Mouse (Mus musculus): ENCODE data around the gene Ctsh. TPM values are rescaled to one million over a fixed set of nuclear protein-coding genes. Genes with fewer than 3 reads are reported as not detected.

Ctsh gene
- polyA plus RNA-seq (2014; fragmentation: Illumina TruSeq; extraction: RNeasy Lipid Tissue Mini Kit (QIAGEN cat#74804); ENCODE audit: low read depth, low replicate concordance): 214 TPM

DNA sequence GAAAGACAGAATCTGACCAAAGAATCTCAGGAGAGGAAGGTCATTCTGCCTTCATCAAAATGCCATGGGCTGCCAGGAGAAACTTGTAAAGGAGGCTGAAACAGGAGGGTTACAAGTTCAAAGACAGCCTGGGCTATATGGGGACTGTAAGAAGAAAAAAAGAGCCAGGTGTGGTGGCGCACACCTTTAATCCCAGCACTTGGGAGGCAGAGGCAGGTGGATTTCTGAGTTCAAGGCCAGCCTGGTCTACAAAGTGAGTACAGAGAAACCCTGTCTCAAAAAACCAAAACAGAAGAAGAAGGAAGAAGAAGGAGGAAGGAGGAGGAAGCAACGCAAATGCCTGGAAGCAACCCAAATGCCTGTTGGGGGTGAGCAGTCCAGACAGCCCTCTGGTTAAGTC, at the start of gene Ctsh:
Ctsh (plus strand) TSS at position 301 of the 400 bp plus-strand sequence.

DNA sequence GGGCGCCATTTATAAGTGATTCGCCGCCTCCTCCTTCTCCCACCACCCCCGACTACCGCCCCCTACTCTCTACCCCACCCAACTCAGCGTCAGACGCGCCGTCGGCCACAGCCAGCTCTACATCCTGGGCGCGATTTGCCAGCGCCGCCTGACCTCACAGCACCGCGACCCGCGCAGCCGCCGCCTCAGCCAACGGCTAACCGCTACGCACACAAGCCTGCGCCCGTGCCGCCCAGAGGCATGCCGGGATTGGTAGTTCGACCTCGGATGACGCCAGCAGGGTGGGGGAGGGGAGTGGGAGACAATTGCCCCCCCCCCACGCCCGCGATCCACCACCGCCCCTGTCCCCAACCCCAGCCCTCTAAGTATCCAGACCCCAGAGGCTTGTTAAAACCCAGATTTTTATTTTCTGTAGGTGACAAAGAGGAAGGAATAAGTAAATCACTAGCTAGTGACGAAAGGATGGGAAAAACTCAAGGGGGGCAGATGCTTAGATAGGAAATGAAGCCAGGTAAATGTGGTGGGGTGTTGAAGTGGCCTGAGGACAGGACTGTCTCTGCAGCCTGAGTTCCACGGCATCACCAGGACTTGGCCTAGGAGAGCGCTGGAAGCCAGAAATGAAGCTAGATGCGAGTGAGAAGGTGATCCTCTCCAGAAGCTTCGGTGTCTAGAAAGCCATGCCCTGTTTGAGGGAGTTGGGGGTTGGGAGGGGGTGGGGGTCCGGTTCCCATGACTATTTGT, 60.8 kb downstream of the Ctsh start, which contains the start of gene Morf4l1:
Morf4l1 (minus strand) TSS at position 208 of the 741 bp plus-strand sequence.

Other genes with a start within 250 kb of the Ctsh start
- 31.1 TPM for gene Rasgrf1, start 144.2 kb upstream of the Ctsh start, polyA plus RNA-seq (2014; fragmentation: Illumina TruSeq; extraction: RNeasy Lipid Tissue Mini Kit (QIAGEN cat#74804); ENCODE audit: low read depth, low replicate concordance)
- 285 TPM for gene Morf4l1, start 60.6 kb downstream of the Ctsh start, polyA plus RNA-seq (2014; fragmentation: Illumina TruSeq; extraction: RNeasy Lipid Tissue Mini Kit (QIAGEN cat#74804); ENCODE audit: low read depth, low replicate concordance)
- gene Adamts7, start 108.9 kb downstream of the Ctsh start, polyA plus RNA-seq (2014; fragmentation: Illumina TruSeq; extraction: RNeasy Lipid Tissue Mini Kit (QIAGEN cat#74804); ENCODE audit: low read depth, low replicate concordance): 1.7 TPM
- gene Tbc1d2b, start 216.7 kb downstream of the Ctsh start, polyA plus RNA-seq (2014; fragmentation: Illumina TruSeq; extraction: RNeasy Lipid Tissue Mini Kit (QIAGEN cat#74804); ENCODE audit: low read depth, low replicate concordance): 20.3 TPM

All from adipose tissue, adult 10 weeks (tissue).